Mouse (Mus musculus) small intestine, adult 2 months (tissue): ENCODE measurements around the gene E330017A01Rik. TPM values are rescaled to one million over a fixed set of nuclear protein-coding genes. Genes with fewer than 3 reads are reported as not detected.

Experiments
- H3K27ac ChIP-seq: fragments of 200-500 bp; 2 replicates; pipeline ENCODE4 v1.5.1; 2012; ENCODE audit warnings: low read depth, low read length, control low read depth, inconsistent platforms; ENCODE audit not compliant: insufficient read depth
- H3K27me3 ChIP-seq: fragments of 200-500 bp; 2 replicates; pipeline ENCODE4 v1.6.1; 2012; ENCODE audit warnings: mild to moderate bottlenecking, moderate library complexity, low read length, inconsistent platforms; ENCODE audit not compliant: control insufficient read depth, insufficient read depth
- H3K36me3 ChIP-seq: fragments of 200-500 bp; 2 replicates; pipeline ENCODE4 v1.6.1; 2012; ENCODE audit warnings: mild to moderate bottlenecking, low read length, control low read depth, inconsistent platforms; ENCODE audit not compliant: control insufficient read depth, insufficient read depth
- H3K4me1 ChIP-seq: fragments of 200-500 bp; 2 replicates; pipeline ENCODE4 v1.6.1; 2012; ENCODE audit warnings: low read length, inconsistent platforms, mixed read lengths; ENCODE audit not compliant: control insufficient read depth, insufficient read depth, insufficient read length
- H3K4me3 ChIP-seq: fragments of 200-500 bp; 2 replicates; pipeline ENCODE4 v1.5.1; 2012; ENCODE audit warnings: low read depth, mild to moderate bottlenecking, control low read depth, inconsistent platforms, low read length, moderate library complexity
- CTCF ChIP-seq: fragments of 200-500 bp; IDR thresholded peaks from 2 replicates; pipeline ENCODE4 v1.5.1; 2012; ENCODE audit warnings: low read depth, mild to moderate bottlenecking, control low read depth, inconsistent platforms, low read length, moderate library complexity, mixed read lengths; ENCODE audit not compliant: insufficient replicate concordance, insufficient read length; ENCODE audit errors: extremely low read depth
- POLR2A ChIP-seq: fragments of 200-500 bp; IDR thresholded peaks from 2 replicates; pipeline ENCODE4 v1.6.1; 2012; ENCODE audit warnings: low read depth, mild to moderate bottlenecking, control low read depth, inconsistent platforms, low read length, moderate library complexity
- WGBS: fragments of 180-500 bp; shearing (Covaris S2); methylation state at CpG from one replicate; pipeline ENCODE4 v1.1.7; 2018; 5-methylcytosine and 5-hydroxymethylcytosine counted together
- polyA plus RNA-seq: library from polyadenylated mRNA; depleted of rRNA; stranded (reverse); fragments of >200 nt; gene quantifications from 2 replicates; pipeline ENCODE4 v1.2.3, GENCODE M21; 2012

Gene E330017A01Rik
- polyA plus RNA-seq, 1 experiment = not detected

GRCm38 (mm10) chr16:58663021-58663420 is 24.5 kb upstream of the E330017A01Rik start:
- no peaks in the 10 kb centered on the region for H3K36me3 ChIP-seq
- no peaks in the 10 kb centered on the region for H3K27me3 ChIP-seq
- TF ChIP-seq POLR2A (no peak), CTCF (no peak)
- H3K4me3 ChIP-seq = no peak overlapping the region
- H3K4me1 ChIP-seq = no peaks in the 10 kb centered on the region; the same call in 1 of the 2 replicates
- no peak overlapping the region for H3K27ac ChIP-seq
- WGBS = 40% methylated on average over 5 of the region's 5 CpGs

- Histone ChIP-seq H3K36me3 (no peaks in the 10 kb centered on the region), H3K4me1 (no peaks in the 10 kb centered on the region; the same call in 1 of the 2 replicates), H3K27me3 (no peaks in the 10 kb centered on the region), H3K4me3 (no peak overlapping the region), H3K27ac (no peak overlapping the region)
- no peak for TF ChIP-seq CTCF
- TF ChIP-seq POLR2A = no peak
These were observed 23.8 kb upstream of the E330017A01Rik start for GRCm38 (mm10) chr16:58662287-58662791.

GRCm38 (mm10) chr16:58661826-58662225 is 23.3 kb upstream of the E330017A01Rik start:
- no peaks in the 10 kb centered on the region; the same call in 1 of the 2 replicates for H3K4me1 ChIP-seq
- H3K27ac ChIP-seq = no peak overlapping the region
- TF ChIP-seq POLR2A (no peak), CTCF (no peak)
- H3K4me3 ChIP-seq = no peak overlapping the region
- no peaks in the 10 kb centered on the region for H3K27me3 ChIP-seq
- WGBS = 64% methylated on average over 5 of the region's 5 CpGs
- H3K36me3 ChIP-seq = no peaks in the 10 kb centered on the region

- Histone ChIP-seq H3K4me1 (no peaks in the 10 kb centered on the region; the same call in 1 of the 2 replicates), H3K27me3 (no peaks in the 10 kb centered on the region), H3K4me3 (no peak overlapping the region), H3K27ac (no peak overlapping the region), H3K36me3 (no peaks in the 10 kb centered on the region)
- 72% methylated on average over 6 of the region's 6 CpGs for WGBS
- TF ChIP-seq CTCF (no peak), POLR2A (no peak)
These were observed 20.1 kb upstream of the E330017A01Rik start for GRCm38 (mm10) chr16:58658668-58659067.

- TF ChIP-seq CTCF (no peak), POLR2A (no peak)
- H3K27ac ChIP-seq = no peak overlapping the region
- H3K36me3 ChIP-seq = no peaks in the 10 kb centered on the region
- no peaks in the 10 kb centered on the region; the same call in 1 of the 2 replicates for H3K4me1 ChIP-seq
- 84% methylated on average over 4 of the region's 4 CpGs for whole genome bisulfite sequencing
- H3K27me3 ChIP-seq = no peaks in the 10 kb centered on the region
- H3K4me3 ChIP-seq = no peak overlapping the region
These were observed 18.0 kb upstream of the E330017A01Rik start for GRCm38 (mm10) chr16:58656526-58656925.

GRCm38 (mm10) chr16:58655751-58656150 is 17.2 kb upstream of the E330017A01Rik start:
- no peak for TF ChIP-seq POLR2A
- Histone ChIP-seq H3K4me1 (no peaks in the 10 kb centered on the region), H3K36me3 (no peaks in the 10 kb centered on the region), H3K4me3 (no peak overlapping the region), H3K27ac (no peak overlapping the region), H3K27me3 (no peaks in the 10 kb centered on the region)

- H3K27ac ChIP-seq = no peak overlapping the region
- H3K27me3 ChIP-seq = no peaks in the 10 kb centered on the region
- no peak overlapping the region for H3K4me3 ChIP-seq
- WGBS = 94% methylated on average over 10 of the region's 10 CpGs
- TF ChIP-seq POLR2A (no peak), CTCF (no peak)
- no peaks in the 10 kb centered on the region for H3K36me3 ChIP-seq
- no peaks in the 10 kb centered on the region for H3K4me1 ChIP-seq
These were observed 11.4 kb upstream of the E330017A01Rik start for GRCm38 (mm10) chr16:58649979-58650378.
